In the genomic region with DNA sequence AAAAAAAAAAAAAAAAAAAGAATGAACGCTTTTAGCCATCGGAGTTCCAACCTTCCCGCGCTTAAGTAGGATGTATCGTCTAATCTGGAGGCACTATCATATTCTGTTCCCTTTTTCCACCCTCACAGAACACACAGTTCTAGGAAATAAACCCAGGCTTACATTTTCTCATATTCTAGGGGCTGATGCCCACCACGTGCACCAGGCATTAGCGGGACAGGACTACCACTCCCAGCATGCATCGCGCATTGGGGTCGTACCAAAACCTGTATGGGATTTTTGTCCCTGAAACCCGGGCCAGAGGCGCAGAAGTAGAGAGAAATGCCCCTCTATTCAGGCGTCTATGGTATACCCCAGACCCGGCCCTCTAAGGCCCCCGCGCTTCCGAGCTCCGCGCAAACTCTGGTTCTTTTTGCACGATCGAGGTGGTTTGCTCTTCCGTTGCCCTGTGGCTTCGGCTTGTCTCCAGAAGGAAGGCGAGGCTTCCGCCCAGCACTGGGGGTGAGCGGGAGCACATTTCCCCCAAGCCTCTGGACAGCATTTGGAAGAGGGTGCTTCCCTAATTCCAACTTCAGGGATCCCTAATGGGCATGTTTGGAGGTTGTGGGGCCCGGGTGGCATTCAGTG, we compare ENCODE assay signal across 1 mouse cellular context.
TF ChIP-seq lines count a peak whose summit lies in the region.

A gene (plus strand): TSS at position 301 of the 627 bp plus-strand sequence.

TF ChIP-seq in CH12.LX, 34 proteins besides CTCF, POLR2A, EP300 and RAD21 (continued from another document):
- TF ChIP-seq KAT2A (IDR thresholded peaks at IDR 0.05; ENCODE audit: insufficient replicate concordance, low read length) = peak; percentile 83; the same call in 1 of the 2 replicates
- peak; percentile 18; the same call in 1 of the 2 replicates for TF ChIP-seq MEF2A (IDR thresholded peaks at IDR 0.05; ENCODE audit: borderline replicate concordance, low read depth, low read length)
- TF ChIP-seq MXI1 (IDR thresholded peaks at IDR 0.05; ENCODE audit: low read depth, low read length) = peak; percentile 98
- TF ChIP-seq SIN3A (IDR thresholded peaks at IDR 0.05; ENCODE audit: low read length) = peak; percentile 94
- TF ChIP-seq ZMIZ1 (IDR thresholded peaks at IDR 0.05; ENCODE audit: low read depth, low read length) = peak; percentile 30; the same call in 1 of the 2 replicates
- no peak for TF ChIP-seq ZC3H11A (IDR thresholded peaks at IDR 0.05; ENCODE audit: low read depth, low read length)
- TF ChIP-seq JUN (IDR thresholded peaks at IDR 0.05; ENCODE audit: insufficient read depth, low read depth, low read length) = no peak
- TF ChIP-seq ELF1 (IDR thresholded peaks at IDR 0.05; ENCODE audit: low read depth, low read length) = peak; percentile 70
- no peak for TF ChIP-seq ETS1 (conservative IDR thresholded peaks at IDR 0.05; ENCODE audit: low read depth, low read length)
- TF ChIP-seq ZKSCAN1 (IDR thresholded peaks at IDR 0.05; ENCODE audit: borderline replicate concordance, low read depth, low read length) = no peak
- no peak for TF ChIP-seq MAFK (IDR thresholded peaks at IDR 0.05; ENCODE audit: insufficient replicate concordance, low read length)
- 0 out of 2 replicates have a peak, but pooled peaks have one; percentile 8 for TF ChIP-seq POLR2AphosphoS2 (IDR thresholded peaks at IDR 0.05; ENCODE audit: low read depth, low read length)
- TF ChIP-seq USF1 (IDR thresholded peaks at IDR 0.05; ENCODE audit: low read depth, low read length) = peak; percentile 40
- TF ChIP-seq BHLHE40 (IDR thresholded peaks at IDR 0.05; ENCODE audit: low read depth, low read length) = peak; percentile 70
- peak; percentile 60 for TF ChIP-seq NRF1 (IDR thresholded peaks at IDR 0.05; ENCODE audit: low read depth, low read length)
- peak; percentile 21; the same call in 1 of the 2 replicates for TF ChIP-seq E2F4 (IDR thresholded peaks at IDR 0.05; ENCODE audit: insufficient replicate concordance, low read depth, low read length)
- TF ChIP-seq MAZ (IDR thresholded peaks at IDR 0.05; ENCODE audit: low read depth, low read length) = no peak
- TF ChIP-seq TCF12 (IDR thresholded peaks at IDR 0.05; ENCODE audit: low read depth, low read length) = peak; percentile 45; the same call in 1 of the 2 replicates
